Mouse (Mus musculus) cerebellum, adult 2 months (tissue): Measurements from ENCODE around the gene BC052040. TPM values are rescaled to one million over a fixed set of nuclear protein-coding genes. Genes with fewer than 3 reads are reported as not detected.

Experiments
- DNase-seq, 2 experiments: peaks; one replicate each; pipeline ENCODE4 v3.0.0; 2021
- H3K27ac ChIP-seq: fragments of 200-500 bp; 2 replicates; pipeline ENCODE4 v1.5.1; 2012; ENCODE audit warnings: low read length, control low read depth, inconsistent platforms; ENCODE audit not compliant: insufficient read depth
- H3K27me3 ChIP-seq: fragments of 200-500 bp; 2 replicates; pipeline ENCODE4 v1.6.1; 2012; ENCODE audit warnings: inconsistent platforms, mild to moderate bottlenecking, low read length, moderate library complexity; ENCODE audit not compliant: control insufficient read depth, insufficient read depth
- H3K4me1 ChIP-seq: fragments of 200-500 bp; 2 replicates; pipeline ENCODE4 v1.6.1; 2011; ENCODE audit warnings: low read length; ENCODE audit not compliant: control insufficient read depth, insufficient read depth
- H3K4me3 ChIP-seq: fragments of 200-500 bp; replicated peaks from 2 replicates; pipeline ENCODE3; 2011; ENCODE audit warnings: mild to moderate bottlenecking, low read depth, low read length, control low read depth; ENCODE audit not compliant: insufficient read depth
- CTCF ChIP-seq: fragments of 200-500 bp; IDR thresholded peaks from 2 replicates; pipeline ENCODE4 v1.5.1; 2011; ENCODE audit warnings: low read depth, mild to moderate bottlenecking, control low read depth, low read length, moderate library complexity, borderline replicate concordance; ENCODE audit not compliant: insufficient read depth
- POLR2A ChIP-seq: fragments of 200-500 bp; IDR thresholded peaks from 2 replicates; pipeline ENCODE4 v1.6.1; 2011; ENCODE audit warnings: low read length, control low read depth, borderline replicate concordance; ENCODE audit not compliant: insufficient read depth
- WGBS: fragments of 180-500 bp; shearing (Covaris S2); methylation state at CpG from one replicate; pipeline ENCODE4 v1.1.7; 2018; 5-methylcytosine and 5-hydroxymethylcytosine counted together
- polyA plus RNA-seq: library from polyadenylated mRNA; depleted of rRNA; stranded (reverse); fragments of >200 nt; gene quantifications from 2 replicates; pipeline ENCODE4 v1.2.3, GENCODE M21; 2012

The BC052040 gene
- polyA plus RNA-seq, 1 experiment = 7.4 TPM

DNA sequence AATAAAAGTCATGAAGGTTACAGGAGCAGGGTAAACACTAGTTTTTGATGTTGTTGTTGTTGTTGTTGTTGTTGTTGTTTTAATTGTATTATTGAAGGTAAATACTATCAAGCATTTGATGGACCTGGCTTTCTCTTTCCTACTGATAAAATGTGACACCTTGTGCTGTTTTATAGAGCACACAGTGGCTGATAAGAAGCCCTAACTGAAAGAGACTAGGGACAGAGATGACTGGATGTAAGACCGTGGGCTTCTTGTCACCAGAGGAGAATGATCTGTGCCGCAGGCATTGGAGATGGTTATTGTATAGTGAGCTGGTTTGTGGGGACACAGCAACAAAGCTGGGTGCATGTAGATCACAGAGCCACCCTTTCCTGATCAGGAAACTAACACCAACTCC lies 9.1 kb downstream of the BC052040 start:
- TF ChIP-seq POLR2A (no peak), CTCF (no peak)
- Histone ChIP-seq H3K27ac (no peak overlapping the region), H3K4me1 (peaks cover 6% of the 10 kb centered on the region), H3K4me3 (no peak overlapping the region), H3K27me3 (no peaks in the 10 kb centered on the region)
- DNase-seq = no peak
- WGBS = 97% methylated on average over 2 of the region's 2 CpGs

DNA sequence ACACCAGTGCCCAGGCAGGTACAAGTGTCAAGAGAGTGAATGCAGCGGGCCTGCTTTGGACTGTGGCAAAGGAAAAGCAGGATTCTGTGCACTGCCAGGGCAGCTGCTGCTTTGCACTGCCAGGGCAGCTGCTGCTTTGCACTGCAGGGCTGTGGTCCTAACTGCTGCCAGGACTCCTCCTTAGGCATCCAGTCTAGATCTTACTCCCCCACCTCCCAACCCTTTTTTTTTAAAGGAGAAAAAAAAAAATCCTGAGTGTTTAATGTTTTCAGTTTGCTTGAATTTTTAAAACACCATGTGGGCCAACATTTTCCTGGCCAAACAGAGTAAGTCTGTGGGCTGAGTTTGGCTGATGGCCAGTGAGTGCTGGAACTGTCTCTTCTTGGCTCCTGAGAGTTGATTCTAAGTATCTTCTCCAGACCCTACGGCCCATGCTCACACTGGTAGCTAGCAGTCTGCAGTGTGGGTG lies 11.2 kb downstream of the BC052040 start:
- peaks cover 6% of the 10 kb centered on the region for H3K4me1 ChIP-seq
- no peak for TF ChIP-seq POLR2A
- TF ChIP-seq CTCF = no peak
- no peak overlapping the region for H3K27ac ChIP-seq
- DNase-seq = peak; percentile 26 to 27
- WGBS = 13% methylated on average over 2 of the region's 2 CpGs
- H3K27me3 ChIP-seq = no peaks in the 10 kb centered on the region
- no peak overlapping the region for H3K4me3 ChIP-seq

GRCm38 (mm10) chr2:115597017-115597416 lies 15.5 kb downstream of the BC052040 start:
- no peaks in the 10 kb centered on the region for H3K27me3 ChIP-seq
- no peak overlapping the region for H3K4me3 ChIP-seq
- no peak for TF ChIP-seq POLR2A
- no peak for TF ChIP-seq CTCF
- H3K27ac ChIP-seq = no peak overlapping the region
- WGBS = 26% methylated on average over 10 of the region's 10 CpGs
- no peak for DNase-seq
- peaks cover 4% of the 10 kb centered on the region for H3K4me1 ChIP-seq

GRCm38 (mm10) chr2:115598266-115598665 lies 16.8 kb downstream of the BC052040 start:
- Histone ChIP-seq H3K4me1 (no peaks in the 10 kb centered on the region), H3K27me3 (no peaks in the 10 kb centered on the region), H3K27ac (no peak overlapping the region), H3K4me3 (no peak overlapping the region)
- no peak for DNase-seq
- 81% methylated on average over 5 of the region's 5 CpGs for WGBS
- TF ChIP-seq POLR2A = no peak
- no peak for TF ChIP-seq CTCF

- Histone ChIP-seq H3K27ac (no peak overlapping the region), H3K27me3 (no peaks in the 10 kb centered on the region), H3K4me1 (no peaks in the 10 kb centered on the region), H3K4me3 (no peak overlapping the region)
- no peak for DNase-seq
- WGBS = 53% methylated on average over 5 of the region's 5 CpGs
- TF ChIP-seq CTCF (no peak), POLR2A (no peak)
Observed at GRCm38 (mm10) chr2:115600724-115601123, 19.2 kb downstream of the BC052040 start.

GRCm38 (mm10) chr2:115601280-115601679 lies 19.8 kb downstream of the BC052040 start:
- TF ChIP-seq CTCF (no peak), POLR2A (no peak)
- Histone ChIP-seq H3K27ac (no peak overlapping the region), H3K4me1 (no peaks in the 10 kb centered on the region), H3K4me3 (no peak overlapping the region), H3K27me3 (no peaks in the 10 kb centered on the region)
- WGBS = 100% methylated on average over 1 of the region's 1 CpGs
- DNase-seq = no peak

DNA sequence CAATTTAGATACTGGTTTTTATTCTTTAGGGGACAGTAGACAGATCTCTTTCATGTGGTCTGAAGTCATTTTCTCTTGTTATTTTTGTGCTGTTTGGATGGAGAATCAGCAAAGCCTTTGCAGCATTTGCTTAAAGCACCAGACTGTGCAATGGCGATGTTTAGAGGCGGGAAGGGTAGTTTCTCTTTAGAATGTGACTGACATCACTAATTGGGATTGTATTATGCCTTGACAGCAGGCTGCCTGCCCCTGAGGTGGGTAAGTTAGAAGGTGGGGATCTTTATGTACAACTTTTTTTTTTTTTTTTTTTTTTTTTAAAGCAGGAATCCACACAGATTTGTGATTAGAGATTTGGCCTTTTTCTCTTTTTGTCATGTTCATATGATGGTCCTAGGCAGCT lies 20.6 kb downstream of the BC052040 start:
- H3K4me3 ChIP-seq = no peak overlapping the region
- H3K27ac ChIP-seq = no peak overlapping the region
- TF ChIP-seq POLR2A = no peak
- TF ChIP-seq CTCF = no peak
- no peaks in the 10 kb centered on the region for H3K27me3 ChIP-seq
- no peak for DNase-seq
- H3K4me1 ChIP-seq = no peaks in the 10 kb centered on the region
- 82% methylated on average over 2 of the region's 2 CpGs for WGBS

DNA sequence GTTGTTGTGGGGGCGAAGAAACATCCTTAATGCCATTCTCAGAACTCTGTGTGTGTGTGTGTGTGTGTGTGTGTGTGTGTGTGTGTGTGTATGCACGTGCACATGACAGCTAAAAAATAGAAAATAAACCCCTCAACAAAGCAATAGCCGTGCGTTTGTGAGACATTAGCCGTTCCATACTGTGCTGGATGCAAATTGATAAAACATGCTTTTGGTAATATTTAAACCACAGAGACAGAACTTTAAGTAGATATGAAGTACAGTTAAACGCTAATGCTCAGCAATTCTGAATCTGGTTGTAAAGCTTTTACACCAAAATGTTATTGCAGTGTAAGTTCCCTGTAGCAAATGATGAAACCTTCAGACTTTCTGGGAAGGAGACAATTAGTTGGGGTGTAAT lies 22.6 kb downstream of the BC052040 start:
- DNase-seq = no peak
- 88% methylated on average over 6 of the region's 6 CpGs for WGBS
- Histone ChIP-seq H3K4me1 (no peaks in the 10 kb centered on the region), H3K27me3 (no peaks in the 10 kb centered on the region), H3K4me3 (no peak overlapping the region), H3K27ac (no peak overlapping the region)
- TF ChIP-seq POLR2A (no peak), CTCF (no peak)

DNA sequence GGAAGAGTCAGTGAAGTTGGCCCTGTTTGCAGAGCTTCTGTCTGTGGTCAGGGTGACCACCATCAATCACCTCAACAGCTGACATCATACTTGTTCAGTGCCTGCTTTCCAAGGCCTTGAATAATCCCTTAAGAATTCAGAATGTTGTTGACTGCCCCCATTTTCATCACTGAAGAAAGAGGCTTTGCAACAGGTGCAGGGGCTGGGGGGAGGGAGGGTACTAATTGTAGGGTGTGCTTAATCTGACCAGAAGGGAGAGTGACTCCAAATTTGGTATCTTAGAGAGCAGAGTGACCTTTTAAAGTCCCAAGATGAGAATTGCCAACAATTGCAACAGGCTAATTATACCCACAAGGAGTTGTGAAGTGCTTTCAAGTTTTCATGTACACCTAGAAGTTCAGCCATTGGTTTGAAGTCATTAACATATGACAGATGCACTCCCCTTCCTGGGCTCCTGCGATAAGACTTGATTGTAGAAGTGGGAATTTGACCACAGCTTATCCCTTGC lies 24.4 kb downstream of the BC052040 start:
- Histone ChIP-seq H3K4me1 (no peaks in the 10 kb centered on the region), H3K4me3 (no peak overlapping the region), H3K27ac (no peak overlapping the region), H3K27me3 (no peaks in the 10 kb centered on the region)
- TF ChIP-seq CTCF (no peak), POLR2A (no peak)
- DNase-seq = no peak
- WGBS = 50% methylated on average over 1 of the region's 1 CpGs
